Mouse (Mus musculus) liver, embryonic 13.5 days (tissue): ENCODE measurements around the gene Spon1. TPM values are rescaled to one million over a fixed set of nuclear protein-coding genes. Genes with fewer than 3 reads are reported as not detected.
A peak's percentile ranks its signal among the peaks of the same experiment; 100 is the strongest.

Experiments
- ATAC-seq: fragments of 200-750 bp; cut with Nextera tagmentation; 2 replicates; pipeline ENCODE4 v1.8.0; 2017; ENCODE audit warnings: low read depth, mild to moderate bottlenecking, moderate number of reproducible peaks, moderate library complexity
- DNase-seq: peaks from one replicate; pipeline ENCODE4 v3.0.0; 2022
- H3K27ac ChIP-seq: fragments of 300-500 bp; sonication (generic); 2 replicates; pipeline ENCODE4 v1.5.1; 2015; ENCODE audit warnings: moderate library complexity, mild to moderate bottlenecking, inconsistent platforms
- H3K27me3 ChIP-seq: fragments of 300-500 bp; sonication (generic); 2 replicates; pipeline ENCODE4 v1.6.1; 2015; ENCODE audit warnings: mild to moderate bottlenecking, inconsistent platforms
- H3K36me3 ChIP-seq: fragments of 300-500 bp; sonication (generic); 2 replicates; pipeline ENCODE4 v1.6.1; 2015; ENCODE audit warnings: mild to moderate bottlenecking, inconsistent platforms
- H3K4me1 ChIP-seq: fragments of 300-500 bp; sonication (generic); replicated peaks from 2 replicates; pipeline ENCODE4 v1.6.1; 2015; ENCODE audit warnings: inconsistent platforms
- H3K4me2 ChIP-seq: fragments of 300-500 bp; sonication (generic); 2 replicates; pipeline ENCODE4 v1.6.1; 2015; ENCODE audit warnings: inconsistent platforms, mild to moderate bottlenecking, moderate library complexity
- H3K4me3 ChIP-seq: fragments of 300-500 bp; sonication (generic); replicated peaks from 2 replicates; pipeline ENCODE4 v1.5.1; 2015; ENCODE audit warnings: mild to moderate bottlenecking, inconsistent platforms
- H3K9ac ChIP-seq: fragments of 300-500 bp; sonication (generic); 2 replicates; pipeline ENCODE4 v1.6.1; 2015; ENCODE audit warnings: mild to moderate bottlenecking, inconsistent platforms
- H3K9me3 ChIP-seq: fragments of 300-500 bp; sonication (generic); replicated peaks from 2 replicates; pipeline ENCODE4 v1.6.1; 2016; ENCODE audit warnings: inconsistent platforms
- WGBS: fragments of 180-500 bp; shearing (Covaris S2); methylation state at CpG from one replicate; pipeline ENCODE4 v1.1.7; 2015; ENCODE audit not compliant: insufficient replicate concordance; 5-methylcytosine and 5-hydroxymethylcytosine counted together
- polyA plus RNA-seq: library from polyadenylated mRNA; unstranded; fragments of >200 nt; fragmentation: Nextera tagmentation; extraction: Ambion mirVana; gene quantifications from 2 replicates; pipeline ENCODE4 v1.2.1, GENCODE M21; 2015

Spon1 gene
- polyA plus RNA-seq, 1 experiment from 2014 or later = 0.95 TPM

- no peaks in the 10 kb centered on the region for H3K9me3 ChIP-seq
- H3K27me3 ChIP-seq = peaks cover under 1% of the 10 kb centered on the region; the same call in 1 of the 2 replicates
- 16% methylated on average over 1 of the region's 1 CpGs for WGBS
- H3K36me3 ChIP-seq = no peaks in the 10 kb centered on the region
- DNase-seq (no peak), ATAC-seq (no peak)
- no peak overlapping the region for H3K4me2 ChIP-seq
- H3K4me3 ChIP-seq = no peak overlapping the region
- no peak overlapping the region for H3K27ac ChIP-seq
- H3K9ac ChIP-seq = no peak overlapping the region
- H3K4me1 ChIP-seq = no peaks in the 10 kb centered on the region
Observed at GRCm38 (mm10) chr7:113759212-113759611, 6.6 kb upstream of the Spon1 start.

GRCm38 (mm10) chr7:113765133-113765532 lies 665 bp upstream of the Spon1 start:
- 70% methylated on average over 5 of the region's 5 CpGs for WGBS
- DNase-seq (no peak), ATAC-seq (no peak)
- H3K9me3 ChIP-seq = no peaks in the 10 kb centered on the region
- no peaks in the 10 kb centered on the region for H3K36me3 ChIP-seq
- no peak overlapping the region for H3K4me2 ChIP-seq
- H3K27ac ChIP-seq = no peak overlapping the region
- H3K27me3 ChIP-seq = peaks cover 49% of the 10 kb centered on the region
- no peaks in the 10 kb centered on the region for H3K4me1 ChIP-seq
- H3K4me3 ChIP-seq = no peak overlapping the region
- no peak overlapping the region for H3K9ac ChIP-seq

- H3K9ac ChIP-seq = no peak overlapping the region
- ATAC-seq = no peak
Observed at GRCm38 (mm10) chr7:113766498-113766941, 722 bp downstream of the Spon1 start.

GRCm38 (mm10) chr7:113767546-113767945 lies 1.7 kb downstream of the Spon1 start:
- H3K4me3 ChIP-seq = no peak overlapping the region
- H3K36me3 ChIP-seq = no peaks in the 10 kb centered on the region
- peaks cover 50% of the 10 kb centered on the region for H3K27me3 ChIP-seq
- H3K27ac ChIP-seq = no peak overlapping the region
- no peak overlapping the region for H3K9ac ChIP-seq
- H3K4me1 ChIP-seq = no peaks in the 10 kb centered on the region
- ATAC-seq (no peak), DNase-seq (no peak)
- no peak overlapping the region for H3K4me2 ChIP-seq
- H3K9me3 ChIP-seq = 0 out of 2 replicates have a peak, but pooled peaks cover 3% of the 10 kb centered on the region
- WGBS = 16% methylated on average over 6 of the region's 6 CpGs

More at GRCm38 (mm10) chr7:113766498-113766941, 722 bp downstream of the Spon1 start:
- peaks cover 50% of the 10 kb centered on the region for H3K27me3 ChIP-seq
- no peaks in the 10 kb centered on the region for H3K9me3 ChIP-seq
- 4% methylated on average over 27 of the region's 27 CpGs for WGBS
- peak overlapping the region; percentile 52 for H3K4me2 ChIP-seq
- H3K27ac ChIP-seq = no peak overlapping the region
- H3K36me3 ChIP-seq = no peaks in the 10 kb centered on the region
- peak overlapping the region; percentile 36 for H3K4me3 ChIP-seq
- DNase-seq = no peak
- no peaks in the 10 kb centered on the region for H3K4me1 ChIP-seq

- no peak overlapping the region for H3K9ac ChIP-seq
- no peak overlapping the region for H3K27ac ChIP-seq
- peaks cover 50% of the 10 kb centered on the region for H3K27me3 ChIP-seq
- no peaks in the 10 kb centered on the region for H3K36me3 ChIP-seq
- H3K4me3 ChIP-seq = no peak overlapping the region
- 49% methylated on average over 6 of the region's 6 CpGs for WGBS
- no peak for DNase-seq
- H3K9me3 ChIP-seq = 0 out of 2 replicates have a peak, but pooled peaks cover 3% of the 10 kb centered on the region
- no peak overlapping the region for H3K4me2 ChIP-seq
- ATAC-seq = no peak
- H3K4me1 ChIP-seq = no peaks in the 10 kb centered on the region
Observed at GRCm38 (mm10) chr7:113768174-113768935, 2.6 kb downstream of the Spon1 start.

GRCm38 (mm10) chr7:113769281-113769680 lies 3.5 kb downstream of the Spon1 start:
- H3K4me3 ChIP-seq = no peak overlapping the region
- H3K9ac ChIP-seq = no peak overlapping the region
- no peak overlapping the region for H3K4me2 ChIP-seq
- no peaks in the 10 kb centered on the region for H3K36me3 ChIP-seq
- no peaks in the 10 kb centered on the region for H3K4me1 ChIP-seq
- ATAC-seq (no peak), DNase-seq (no peak)
- 21% methylated on average over 6 of the region's 6 CpGs for WGBS
- 0 out of 2 replicates have a peak, but pooled peaks cover 3% of the 10 kb centered on the region for H3K9me3 ChIP-seq
- no peak overlapping the region for H3K27ac ChIP-seq
- peaks cover 49% of the 10 kb centered on the region for H3K27me3 ChIP-seq

- no peaks in the 10 kb centered on the region for H3K36me3 ChIP-seq
- H3K4me1 ChIP-seq = no peaks in the 10 kb centered on the region
- 45% methylated on average over 2 of the region's 2 CpGs for WGBS
- no peak overlapping the region for H3K27ac ChIP-seq
- H3K9ac ChIP-seq = no peak overlapping the region
- peaks cover 20% of the 10 kb centered on the region for H3K27me3 ChIP-seq
- ATAC-seq = no peak
- no peak overlapping the region for H3K4me3 ChIP-seq
- no peak overlapping the region for H3K4me2 ChIP-seq
- no peak for DNase-seq
- 0 out of 2 replicates have a peak, but pooled peaks cover 3% of the 10 kb centered on the region for H3K9me3 ChIP-seq
Observed at GRCm38 (mm10) chr7:113772135-113772534, 6.3 kb downstream of the Spon1 start.

GRCm38 (mm10) chr7:113773436-113773835 lies 7.6 kb downstream of the Spon1 start:
- 26% methylated on average over 8 of the region's 8 CpGs for WGBS
- ATAC-seq (no peak), DNase-seq (no peak)

GRCm38 (mm10) chr7:113774039-113774438 lies 8.2 kb downstream of the Spon1 start:
- Histone ChIP-seq H3K27me3 (peaks cover 5% of the 10 kb centered on the region), H3K9me3 (0 out of 2 replicates have a peak, but pooled peaks cover 3% of the 10 kb centered on the region), H3K27ac (no peak overlapping the region), H3K4me2 (no peak overlapping the region), H3K36me3 (no peaks in the 10 kb centered on the region), H3K4me1 (no peaks in the 10 kb centered on the region), H3K9ac (no peak overlapping the region), H3K4me3 (no peak overlapping the region)
- ATAC-seq = no peak
- WGBS = 12% methylated on average over 7 of the region's 7 CpGs
- peak; percentile 13 for DNase-seq

More at GRCm38 (mm10) chr7:113773436-113773835, 7.6 kb downstream of the Spon1 start:
- Histone ChIP-seq H3K4me2 (no peak overlapping the region), H3K9me3 (0 out of 2 replicates have a peak, but pooled peaks cover 3% of the 10 kb centered on the region), H3K4me1 (no peaks in the 10 kb centered on the region), H3K9ac (no peak overlapping the region), H3K4me3 (no peak overlapping the region), H3K27ac (no peak overlapping the region), H3K36me3 (no peaks in the 10 kb centered on the region), H3K27me3 (peaks cover 9% of the 10 kb centered on the region)

- Histone ChIP-seq H3K9ac (no peak overlapping the region), H3K36me3 (no peaks in the 10 kb centered on the region), H3K4me3 (no peak overlapping the region), H3K27ac (no peak overlapping the region), H3K9me3 (0 out of 2 replicates have a peak, but pooled peaks cover 3% of the 10 kb centered on the region), H3K27me3 (peaks cover 3% of the 10 kb centered on the region; the same call in 1 of the 2 replicates), H3K4me1 (no peaks in the 10 kb centered on the region), H3K4me2 (no peak overlapping the region)
- no peak for DNase-seq
- ATAC-seq = no peak
- 44% methylated on average over 3 of the region's 3 CpGs for WGBS
Observed at GRCm38 (mm10) chr7:113774906-113775305, 9.1 kb downstream of the Spon1 start.

- Histone ChIP-seq H3K4me3 (no peak overlapping the region), H3K4me1 (no peaks in the 10 kb centered on the region), H3K9ac (no peak overlapping the region), H3K27me3 (no peaks in the 10 kb centered on the region), H3K27ac (no peak overlapping the region), H3K36me3 (no peaks in the 10 kb centered on the region), H3K9me3 (no peaks in the 10 kb centered on the region), H3K4me2 (no peak overlapping the region)
- DNase-seq = no peak
- no peak for ATAC-seq
- WGBS = 76% methylated on average over 6 of the region's 6 CpGs
Observed at GRCm38 (mm10) chr7:113778546-113778945, 12.7 kb downstream of the Spon1 start.
